Mouse (Mus musculus): ENCODE measurements around the gene Tpp1. TPM values are rescaled to one million over a fixed set of nuclear protein-coding genes. Genes with fewer than 3 reads are reported as not detected.
"Not testable (repeated sequence)": the region's sequence is repeated elsewhere in the genome, so short reads cannot be mapped to it uniquely, and the experiment has no call there.

Gene Tpp1
- polyA plus RNA-seq, 1 experiment from 2014 or later, result 77.5 TPM

GRCm38 (mm10) chr7:105736911-105737521, 15.0 kb downstream of the Tpp1 start, which contains the start of gene Rrp8:
Gene Rrp8 (minus strand): TSS chr7:105737385.
- H3K9ac ChIP-seq (ENCODE audit: low read length), result peak within 1 kb of the TSS; percentile 98
- H3K4me3 ChIP-seq (ENCODE audit: low read length), result peak within 1 kb of the TSS; percentile 94
- peak within 1 kb of the TSS; percentile 98 for H3K27ac ChIP-seq (ENCODE audit: low read length)
- H3K4me2 ChIP-seq (ENCODE audit: low read depth, low read length), result peak within 1 kb of the TSS; percentile 86
- H3K36me3 ChIP-seq (ENCODE audit: control insufficient read depth, insufficient read depth), result peaks cover 39% of the 10 kb centered on the region
- under 1% methylated on average over 30 of the region's 30 CpGs for WGBS
- peaks cover 23% of the 10 kb centered on the region for H3K4me1 ChIP-seq (ENCODE audit: control insufficient read depth, insufficient read depth, low read length)
- ATAC-seq (replicated peaks; ENCODE audit: extremely low read depth, insufficient read depth, low FRiP score), result peak; percentile 3; the same call in 1 of the 2 replicates
- H3K27me3 ChIP-seq (ENCODE audit: control insufficient read depth, insufficient read depth, low read length), result no peaks in the 10 kb centered on the region
- no peaks in the 10 kb centered on the region for H3K9me3 ChIP-seq (replicated peaks; ENCODE audit: control insufficient read depth, low read length)

GRCm38 (mm10) chr7:105736264-105736901, 15.7 kb downstream of the Tpp1 start, which contains the start of gene Ilk:
Gene Ilk (plus strand): TSS chr7:105736592.
- under 1% methylated on average over 59 of the region's 62 CpGs for WGBS
- H3K4me3 ChIP-seq (ENCODE audit: low read length), result peak within 1 kb of the TSS; percentile 94
- peak within 1 kb of the TSS; percentile 98 for H3K9ac ChIP-seq (ENCODE audit: low read length)
- peaks cover 23% of the 10 kb centered on the region for H3K4me1 ChIP-seq (ENCODE audit: control insufficient read depth, insufficient read depth, low read length)
- H3K27ac ChIP-seq (ENCODE audit: low read length), result peak within 1 kb of the TSS; percentile 98
- peak; percentile 97 for ATAC-seq (replicated peaks; ENCODE audit: extremely low read depth, insufficient read depth, low FRiP score)
- peak within 1 kb of the TSS; percentile 86 for H3K4me2 ChIP-seq (ENCODE audit: low read depth, low read length)
- peaks cover 39% of the 10 kb centered on the region for H3K36me3 ChIP-seq (ENCODE audit: control insufficient read depth, insufficient read depth)
- no peaks in the 10 kb centered on the region for H3K27me3 ChIP-seq (ENCODE audit: control insufficient read depth, insufficient read depth, low read length)
- no peaks in the 10 kb centered on the region for H3K9me3 ChIP-seq (replicated peaks; ENCODE audit: control insufficient read depth, low read length)

- H3K9me3 ChIP-seq (replicated peaks; ENCODE audit: control insufficient read depth, low read length); ATAC-seq (replicated peaks; ENCODE audit: extremely low read depth, insufficient read depth, low FRiP score); H3K27me3 ChIP-seq (ENCODE audit: control insufficient read depth, insufficient read depth, low read length): not testable (repeated sequence)
- peak overlapping the region; percentile 98 for H3K27ac ChIP-seq (ENCODE audit: low read length)
- 50% methylated on average over 4 of the region's 4 CpGs for WGBS
- peaks cover 43% of the 10 kb centered on the region for H3K36me3 ChIP-seq (ENCODE audit: control insufficient read depth, insufficient read depth)
- H3K4me1 ChIP-seq (ENCODE audit: control insufficient read depth, insufficient read depth, low read length), result peaks cover 23% of the 10 kb centered on the region
- peak overlapping the region; percentile 94 for H3K4me3 ChIP-seq (ENCODE audit: low read length)
- H3K4me2 ChIP-seq (ENCODE audit: low read depth, low read length), result peak overlapping the region; percentile 84
- peak overlapping the region; percentile 98 for H3K9ac ChIP-seq (ENCODE audit: low read length)
These were observed 16.6 kb downstream of the Tpp1 start for GRCm38 (mm10) chr7:105735464-105735863.

GRCm38 (mm10) chr7:105734826-105735225, 17.2 kb downstream of the Tpp1 start:
- no peak overlapping the region for H3K9ac ChIP-seq (ENCODE audit: low read length)
- H3K27me3 ChIP-seq (ENCODE audit: control insufficient read depth, insufficient read depth, low read length), result no peaks in the 10 kb centered on the region
- no peak overlapping the region for H3K4me3 ChIP-seq (ENCODE audit: low read length)
- no peak overlapping the region for H3K27ac ChIP-seq (ENCODE audit: low read length)
- H3K9me3 ChIP-seq (replicated peaks; ENCODE audit: control insufficient read depth, low read length), result no peaks in the 10 kb centered on the region
- H3K4me2 ChIP-seq (ENCODE audit: low read depth, low read length), result no peak overlapping the region
- no peak for ATAC-seq (replicated peaks; ENCODE audit: extremely low read depth, insufficient read depth, low FRiP score)
- H3K36me3 ChIP-seq (ENCODE audit: control insufficient read depth, insufficient read depth), result peaks cover 41% of the 10 kb centered on the region
- 79% methylated on average over 8 of the region's 8 CpGs for WGBS
- H3K4me1 ChIP-seq (ENCODE audit: control insufficient read depth, insufficient read depth, low read length), result peaks cover 23% of the 10 kb centered on the region

- H3K9me3 ChIP-seq (replicated peaks; ENCODE audit: control insufficient read depth, low read length), result no peaks in the 10 kb centered on the region
- peaks cover 17% of the 10 kb centered on the region for H3K4me1 ChIP-seq (ENCODE audit: control insufficient read depth, insufficient read depth, low read length)
- WGBS, result 93% methylated on average over 11 of the region's 11 CpGs
- peaks cover 45% of the 10 kb centered on the region for H3K36me3 ChIP-seq (ENCODE audit: control insufficient read depth, insufficient read depth)
- no peak overlapping the region for H3K9ac ChIP-seq (ENCODE audit: low read length)
- H3K4me3 ChIP-seq (ENCODE audit: low read length), result no peak overlapping the region
- no peak for ATAC-seq (replicated peaks; ENCODE audit: extremely low read depth, insufficient read depth, low FRiP score)
- no peak overlapping the region for H3K27ac ChIP-seq (ENCODE audit: low read length)
- no peaks in the 10 kb centered on the region for H3K27me3 ChIP-seq (ENCODE audit: control insufficient read depth, insufficient read depth, low read length)
- no peak overlapping the region for H3K4me2 ChIP-seq (ENCODE audit: low read depth, low read length)
These were observed 18.2 kb downstream of the Tpp1 start for GRCm38 (mm10) chr7:105733836-105734235.

DNA sequence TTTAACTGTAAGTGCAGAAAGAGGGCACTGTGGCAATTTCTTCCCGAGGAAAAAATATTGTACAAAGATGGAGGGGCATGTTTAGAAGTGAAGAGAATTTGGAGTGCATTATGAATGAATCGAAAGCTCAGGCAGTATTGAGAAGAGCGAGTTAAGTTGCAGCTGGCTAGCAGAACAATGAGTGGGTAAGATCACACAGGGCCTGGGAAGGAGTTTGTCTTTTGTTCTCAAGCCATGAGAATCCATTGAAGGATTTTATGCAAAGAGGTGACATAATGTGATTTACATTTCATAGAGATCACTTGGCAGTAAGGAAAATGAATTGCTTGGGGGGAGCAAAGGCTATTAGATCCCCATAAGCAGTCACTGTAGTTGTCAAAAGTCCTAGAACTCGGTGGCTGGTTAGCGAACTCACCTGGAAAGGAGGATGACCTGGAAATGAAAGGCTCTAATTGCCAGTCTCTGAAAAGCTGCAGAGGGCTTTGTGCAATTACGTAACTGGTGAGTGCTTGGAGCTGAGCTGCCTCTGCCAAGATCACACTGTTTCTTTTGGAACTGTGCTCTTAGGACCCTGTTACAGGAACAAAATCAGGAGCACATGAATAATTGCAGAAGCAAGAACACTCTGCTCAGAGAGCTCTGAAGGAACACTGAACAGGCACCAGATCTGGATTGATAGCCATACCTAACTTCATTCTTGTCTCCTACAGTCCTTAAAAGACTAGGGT, 23.2 kb downstream of the Tpp1 start:
- ATAC-seq (replicated peaks; ENCODE audit: extremely low read depth, insufficient read depth, low FRiP score), result no peak

GRCm38 (mm10) chr7:105726980-105727325, 25.1 kb downstream of the Tpp1 start:
- Histone ChIP-seq H3K9me3 (replicated peaks; ENCODE audit: control insufficient read depth, low read length) (no peaks in the 10 kb centered on the region), H3K36me3 (ENCODE audit: control insufficient read depth, insufficient read depth) (peaks cover 20% of the 10 kb centered on the region), H3K9ac (ENCODE audit: low read length) (no peak overlapping the region), H3K27me3 (ENCODE audit: control insufficient read depth, insufficient read depth, low read length) (no peaks in the 10 kb centered on the region), H3K4me2 (ENCODE audit: low read depth, low read length) (no peak overlapping the region), H3K27ac (ENCODE audit: low read length) (no peak overlapping the region), H3K4me1 (ENCODE audit: control insufficient read depth, insufficient read depth, low read length) (no peaks in the 10 kb centered on the region), H3K4me3 (ENCODE audit: low read length) (no peak overlapping the region)
- no peak for ATAC-seq (replicated peaks; ENCODE audit: extremely low read depth, insufficient read depth, low FRiP score)
- 93% methylated on average over 4 of the region's 4 CpGs for WGBS

More for the DNA sequence above, 23.2 kb downstream of the Tpp1 start:
- Histone ChIP-seq H3K9ac (ENCODE audit: low read length) (no peak overlapping the region), H3K4me3 (ENCODE audit: low read length) (no peak overlapping the region), H3K9me3 (replicated peaks; ENCODE audit: control insufficient read depth, low read length) (no peaks in the 10 kb centered on the region), H3K27me3 (ENCODE audit: control insufficient read depth, insufficient read depth, low read length) (no peaks in the 10 kb centered on the region), H3K4me2 (ENCODE audit: low read depth, low read length) (no peak overlapping the region), H3K4me1 (ENCODE audit: control insufficient read depth, insufficient read depth, low read length) (no peaks in the 10 kb centered on the region), H3K36me3 (ENCODE audit: control insufficient read depth, insufficient read depth) (peaks cover 39% of the 10 kb centered on the region), H3K27ac (ENCODE audit: low read length) (no peak overlapping the region)
- WGBS, result 79% methylated on average over 6 of the region's 6 CpGs

GRCm38 (mm10) chr7:105726144-105726979, 25.7 kb downstream of the Tpp1 start:
- Histone ChIP-seq H3K36me3 (ENCODE audit: control insufficient read depth, insufficient read depth) (peaks cover 14% of the 10 kb centered on the region), H3K9me3 (replicated peaks; ENCODE audit: control insufficient read depth, low read length) (no peaks in the 10 kb centered on the region), H3K27ac (ENCODE audit: low read length) (no peak overlapping the region), H3K9ac (ENCODE audit: low read length) (no peak overlapping the region), H3K4me3 (ENCODE audit: low read length) (no peak overlapping the region), H3K27me3 (ENCODE audit: control insufficient read depth, insufficient read depth, low read length) (no peaks in the 10 kb centered on the region), H3K4me1 (ENCODE audit: control insufficient read depth, insufficient read depth, low read length) (no peaks in the 10 kb centered on the region), H3K4me2 (ENCODE audit: low read depth, low read length) (no peak overlapping the region)
- WGBS, result 83% methylated on average over 4 of the region's 4 CpGs
- 0 out of 2 replicates have a peak, but pooled peaks have one; percentile 37 for ATAC-seq (replicated peaks; ENCODE audit: extremely low read depth, insufficient read depth, low FRiP score)

Data from heart, embryonic 16.5 days (tissue).